Mouse (Mus musculus): Measurements from ENCODE around the gene Gxylt2. TPM values are rescaled to one million over a fixed set of nuclear protein-coding genes. Genes with fewer than 3 reads are reported as not detected.
A peak's percentile ranks its signal among the peaks of the same experiment; 100 is the strongest.

The Gxylt2 gene
- polyA plus RNA-seq, 1 experiment from 2014 or later = 0.01 TPM

GRCm38 (mm10) chr6:100799766-100800165, 95.2 kb downstream of the Gxylt2 start:
- H3K4me2 ChIP-seq (ENCODE audit: low read depth, low read length) = no peak overlapping the region
- TF ChIP-seq CTCF (IDR thresholded peaks at IDR 0.05; ENCODE audit: low read depth) (no peak), EP300 (IDR thresholded peaks at IDR 0.05; ENCODE audit: low read depth) (no peak)
- no peaks in the 10 kb centered on the region for H3K36me3 ChIP-seq (replicated peaks; ENCODE audit: insufficient read depth, low read length)
- no peak overlapping the region for H3K9ac ChIP-seq (replicated peaks)
- H3K27me3 ChIP-seq (ENCODE audit: insufficient read depth, low read length) = no peaks in the 10 kb centered on the region
- no peak for DNase-seq
- H3K27ac ChIP-seq (ENCODE audit: low read depth) = no peak overlapping the region
- no peaks in the 10 kb centered on the region for H3K4me1 ChIP-seq (ENCODE audit: insufficient read depth)
- H3K4me3 ChIP-seq (ENCODE audit: low read depth, low read length) = no peak overlapping the region
- 84% methylated on average over 4 of the region's 4 CpGs for WGBS (ENCODE audit: insufficient replicate concordance)
- ATAC-seq = no peak
- no peaks in the 10 kb centered on the region for H3K9me3 ChIP-seq (ENCODE audit: low read length)

- no peak overlapping the region for H3K4me3 ChIP-seq (ENCODE audit: low read depth, low read length)
- TF ChIP-seq CTCF (IDR thresholded peaks at IDR 0.05; ENCODE audit: low read depth) = no peak
- TF ChIP-seq EP300 (IDR thresholded peaks at IDR 0.05; ENCODE audit: low read depth) = no peak
- H3K9ac ChIP-seq (replicated peaks) = no peak overlapping the region
- 31% methylated on average over 10 of the region's 10 CpGs for WGBS (ENCODE audit: insufficient replicate concordance)
- DNase-seq = peak; percentile 17
- no peaks in the 10 kb centered on the region for H3K4me1 ChIP-seq (ENCODE audit: insufficient read depth)
- H3K36me3 ChIP-seq (replicated peaks; ENCODE audit: insufficient read depth, low read length) = no peaks in the 10 kb centered on the region
- H3K4me2 ChIP-seq (ENCODE audit: low read depth, low read length) = no peak overlapping the region
- no peaks in the 10 kb centered on the region for H3K9me3 ChIP-seq (ENCODE audit: low read length)
- H3K27ac ChIP-seq (ENCODE audit: low read depth) = no peak overlapping the region
- no peak for ATAC-seq
- no peaks in the 10 kb centered on the region for H3K27me3 ChIP-seq (ENCODE audit: insufficient read depth, low read length)
Observed at GRCm38 (mm10) chr6:100800497-100800955, 96.0 kb downstream of the Gxylt2 start.

GRCm38 (mm10) chr6:100802381-100803083, 98.0 kb downstream of the Gxylt2 start:
- no peaks in the 10 kb centered on the region for H3K4me1 ChIP-seq (ENCODE audit: insufficient read depth)
- H3K9me3 ChIP-seq (ENCODE audit: low read length) = no peaks in the 10 kb centered on the region
- ATAC-seq (no peak), DNase-seq (no peak)
- H3K4me2 ChIP-seq (ENCODE audit: low read depth, low read length) = no peak overlapping the region
- TF ChIP-seq CTCF (IDR thresholded peaks at IDR 0.05; ENCODE audit: low read depth) (no peak), EP300 (IDR thresholded peaks at IDR 0.05; ENCODE audit: low read depth) (no peak)
- no peak overlapping the region for H3K27ac ChIP-seq (ENCODE audit: low read depth)
- WGBS (ENCODE audit: insufficient replicate concordance) = 50% methylated on average over 13 of the region's 13 CpGs
- no peak overlapping the region for H3K9ac ChIP-seq (replicated peaks)
- no peaks in the 10 kb centered on the region for H3K27me3 ChIP-seq (ENCODE audit: insufficient read depth, low read length)
- H3K4me3 ChIP-seq (ENCODE audit: low read depth, low read length) = no peak overlapping the region
- no peaks in the 10 kb centered on the region for H3K36me3 ChIP-seq (replicated peaks; ENCODE audit: insufficient read depth, low read length)

- no peak for DNase-seq
Observed at GRCm38 (mm10) chr6:100803250-100803649, 98.7 kb downstream of the Gxylt2 start.

DNA sequence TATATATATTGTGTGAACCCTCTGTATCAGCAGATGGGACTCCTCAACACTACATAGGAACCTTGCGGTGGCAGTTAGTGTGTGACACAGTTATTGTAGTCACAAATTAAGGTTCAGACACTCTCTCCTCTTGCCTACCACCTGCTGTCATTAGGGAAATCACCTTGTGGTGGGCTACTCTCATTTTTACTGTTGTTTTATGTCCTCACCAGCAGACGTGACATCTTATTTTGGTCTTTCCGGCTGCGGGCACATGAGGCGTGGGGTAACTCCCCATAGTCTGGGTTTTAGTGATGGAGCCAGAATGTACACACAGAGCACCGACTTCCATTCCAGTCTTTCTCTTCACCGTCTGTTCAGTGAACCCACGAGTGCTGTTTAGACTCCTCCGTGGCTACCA, 102.7 kb downstream of the Gxylt2 start:
- 81% methylated on average over 9 of the region's 9 CpGs for WGBS (ENCODE audit: insufficient replicate concordance)
- TF ChIP-seq EP300 (IDR thresholded peaks at IDR 0.05; ENCODE audit: low read depth) (no peak), CTCF (IDR thresholded peaks at IDR 0.05; ENCODE audit: low read depth) (no peak)
- Histone ChIP-seq H3K4me1 (ENCODE audit: insufficient read depth) (no peaks in the 10 kb centered on the region), H3K4me2 (ENCODE audit: low read depth, low read length) (no peak overlapping the region), H3K9ac (replicated peaks) (no peak overlapping the region), H3K36me3 (replicated peaks; ENCODE audit: insufficient read depth, low read length) (no peaks in the 10 kb centered on the region), H3K4me3 (ENCODE audit: low read depth, low read length) (no peak overlapping the region), H3K27me3 (ENCODE audit: insufficient read depth, low read length) (no peaks in the 10 kb centered on the region), H3K27ac (ENCODE audit: low read depth) (no peak overlapping the region), H3K9me3 (ENCODE audit: low read length) (no peaks in the 10 kb centered on the region)
- ATAC-seq = no peak
- DNase-seq = no peak

More at GRCm38 (mm10) chr6:100803250-100803649, 98.7 kb downstream of the Gxylt2 start:
- Histone ChIP-seq H3K9me3 (ENCODE audit: low read length) (no peaks in the 10 kb centered on the region), H3K36me3 (replicated peaks; ENCODE audit: insufficient read depth, low read length) (no peaks in the 10 kb centered on the region), H3K4me2 (ENCODE audit: low read depth, low read length) (no peak overlapping the region), H3K27ac (ENCODE audit: low read depth) (no peak overlapping the region), H3K4me1 (ENCODE audit: insufficient read depth) (no peaks in the 10 kb centered on the region), H3K27me3 (ENCODE audit: insufficient read depth, low read length) (no peaks in the 10 kb centered on the region), H3K9ac (replicated peaks) (no peak overlapping the region), H3K4me3 (ENCODE audit: low read depth, low read length) (no peak overlapping the region)
- WGBS (ENCODE audit: insufficient replicate concordance) = 72% methylated on average over 3 of the region's 3 CpGs
- TF ChIP-seq EP300 (IDR thresholded peaks at IDR 0.05; ENCODE audit: low read depth) = no peak
- TF ChIP-seq CTCF (IDR thresholded peaks at IDR 0.05; ENCODE audit: low read depth) = no peak
- ATAC-seq = no peak

GRCm38 (mm10) chr6:100807746-100808145, 103.2 kb downstream of the Gxylt2 start:
- Histone ChIP-seq H3K9ac (replicated peaks) (no peak overlapping the region), H3K27ac (ENCODE audit: low read depth) (no peak overlapping the region), H3K4me1 (ENCODE audit: insufficient read depth) (no peaks in the 10 kb centered on the region), H3K4me2 (ENCODE audit: low read depth, low read length) (no peak overlapping the region), H3K9me3 (ENCODE audit: low read length) (no peaks in the 10 kb centered on the region), H3K4me3 (ENCODE audit: low read depth, low read length) (no peak overlapping the region), H3K27me3 (ENCODE audit: insufficient read depth, low read length) (no peaks in the 10 kb centered on the region), H3K36me3 (replicated peaks; ENCODE audit: insufficient read depth, low read length) (no peaks in the 10 kb centered on the region)
- ATAC-seq (no peak), DNase-seq (no peak)
- TF ChIP-seq EP300 (IDR thresholded peaks at IDR 0.05; ENCODE audit: low read depth) = no peak
- WGBS (ENCODE audit: insufficient replicate concordance) = 46% methylated on average over 1 of the region's 1 CpGs
